Mouse (Mus musculus) gastrocnemius, postnatal 14 days (tissue): Measurements from ENCODE around the gene Ppie. TPM values are rescaled to one million over a fixed set of nuclear protein-coding genes. Genes with fewer than 3 reads are reported as not detected.
"Not testable (repeated sequence)": the region's sequence is repeated elsewhere in the genome, so short reads cannot be mapped to it uniquely, and the experiment has no call there.

Experiments
- DNase-seq: peaks from one replicate; pipeline ENCODE4 v3.0.0; 2021; ENCODE audit warnings: mixed read lengths
- intact Hi-C: fragments of 180-260 bp; cut with DNase I; formaldehyde crosslinking; loops from one replicate; pipeline ENCODE4 v1.15.1; 2025; ENCODE audit warnings: low total_unique reads
- long read RNA-seq, 2 experiments: library from polyadenylated mRNA; stranded (forward); transcript quantifications; one replicate each; pipeline ENCODE4 v2.0.0; 2021
- total RNA-seq, 2 experiments: library from RNA; stranded (reverse); gene quantifications; 2 replicates each; pipeline ENCODE4 v1.2.3; 2021

The Ppie gene
- 10 to 100 TPM; 16.2 to 18.8 TPM for total RNA-seq
- long read RNA-seq, experiment 1, transcript Ppie-201 (10 exons, 1,188 nt) = major isoform, 26 of 29 reads
- long read RNA-seq, experiment 1, partial matches to known transcripts = 0 of 29 reads
- long read RNA-seq, experiment 1, other reads (novel, unspliced or antisense) = 3 of 29 reads
- long read RNA-seq, experiment 2, transcript Ppie-201 (10 exons, 1,188 nt) = major isoform, 14 of 18 reads
- long read RNA-seq, experiment 2, partial matches to known transcripts = 0 of 18 reads
- long read RNA-seq, experiment 2, other reads (novel, unspliced or antisense) = 4 of 18 reads

GRCm38 (mm10) chr4:123139513-123140154, at the start of gene Ppie:
TSS of gene Ppie (minus strand) at chr4:123139951.
- intact Hi-C loops = no loop called here
- peak; percentile 84 for DNase-seq

GRCm38 (mm10) chr4:123184816-123185215, 45.1 kb upstream of the Ppie start:
- no peak for DNase-seq
- intact Hi-C loops = no loop called here

- intact Hi-C loops = no loop called here
- peak; percentile 43 for DNase-seq
Observed at GRCm38 (mm10) chr4:123183239-123184056, 43.7 kb upstream of the Ppie start.

GRCm38 (mm10) chr4:123182328-123183238, 42.8 kb upstream of the Ppie start, which contains the start of gene Hpcal4:
TSS of gene Hpcal4 (plus strand) at chr4:123183227.
- intact Hi-C loops = no loop called here
- DNase-seq = peak; percentile 25

- intact Hi-C loops = no loop called here
- no peak for DNase-seq
Observed at GRCm38 (mm10) chr4:123171811-123172210, 32.1 kb upstream of the Ppie start.

- no peak for DNase-seq
Observed at GRCm38 (mm10) chr4:123164157-123164556, 24.4 kb upstream of the Ppie start.

GRCm38 (mm10) chr4:123162305-123162917, 22.7 kb upstream of the Ppie start:
- DNase-seq = no peak
- intact Hi-C loops = no loop called here

More at GRCm38 (mm10) chr4:123164157-123164556, 24.4 kb upstream of the Ppie start:
- intact Hi-C loops = no loop called here

- intact Hi-C loops, DNase-seq: not testable (repeated sequence)
Observed at GRCm38 (mm10) chr4:123161251-123161650, 21.5 kb upstream of the Ppie start.

GRCm38 (mm10) chr4:123160571-123160970, 20.8 kb upstream of the Ppie start:
- no peak for DNase-seq
- intact Hi-C loops = no loop called here

GRCm38 (mm10) chr4:123155840-123156239, 16.1 kb upstream of the Ppie start:
- DNase-seq = no peak
- intact Hi-C loops = loop anchor here (5.0 to 10.0 kb wide), 2 partner anchors 46 to 99 kb away; partner anchors contain the start of gene Nt5c1a

GRCm38 (mm10) chr4:123155427-123155826, 15.7 kb upstream of the Ppie start:
- DNase-seq = no peak
- intact Hi-C loops = loop anchor here (5.0 to 10.0 kb wide), 2 partner anchors 47 to 99 kb away; partner anchors contain the start of gene Nt5c1a

GRCm38 (mm10) chr4:123155004-123155403, 15.3 kb upstream of the Ppie start:
- no peak for DNase-seq
- intact Hi-C loops = loop anchor here (5.0 to 10.0 kb wide), 2 partner anchors 47 to 100 kb away; partner anchors contain the start of gene Nt5c1a

GRCm38 (mm10) chr4:123152976-123153375, 13.2 kb upstream of the Ppie start:
- intact Hi-C loops = loop anchor here (10.0 kb wide), 1 partner anchor 102 kb away; no protein-coding TSS in a partner anchor
- DNase-seq = no peak

- no peak for DNase-seq
- intact Hi-C loops = loop anchor here (10.0 kb wide), 1 partner anchor 103 kb away; no protein-coding TSS in a partner anchor
Observed at GRCm38 (mm10) chr4:123152003-123152402, 12.3 kb upstream of the Ppie start.

- intact Hi-C loops = no loop called here
- no peak for DNase-seq
Observed at GRCm38 (mm10) chr4:123147446-123148150, 7.8 kb upstream of the Ppie start.

GRCm38 (mm10) chr4:123137551-123137950, 2.2 kb downstream of the Ppie start:
- no peak for DNase-seq
- intact Hi-C loops = no loop called here

GRCm38 (mm10) chr4:123127051-123127450, 12.7 kb downstream of the Ppie start:
- intact Hi-C loops = no loop called here
- no peak for DNase-seq

- DNase-seq = no peak
- intact Hi-C loops = no loop called here
Observed at GRCm38 (mm10) chr4:123126626-123127025, 13.1 kb downstream of the Ppie start.
